Mouse (Mus musculus): Measurements from ENCODE around the gene Nav2. TPM values are rescaled to one million over a fixed set of nuclear protein-coding genes. Genes with fewer than 3 reads are reported as not detected.

Gene Nav2
- total RNA-seq, 2 experiments from 2014 or later: 26.1 to 38.7 TPM

DNA sequence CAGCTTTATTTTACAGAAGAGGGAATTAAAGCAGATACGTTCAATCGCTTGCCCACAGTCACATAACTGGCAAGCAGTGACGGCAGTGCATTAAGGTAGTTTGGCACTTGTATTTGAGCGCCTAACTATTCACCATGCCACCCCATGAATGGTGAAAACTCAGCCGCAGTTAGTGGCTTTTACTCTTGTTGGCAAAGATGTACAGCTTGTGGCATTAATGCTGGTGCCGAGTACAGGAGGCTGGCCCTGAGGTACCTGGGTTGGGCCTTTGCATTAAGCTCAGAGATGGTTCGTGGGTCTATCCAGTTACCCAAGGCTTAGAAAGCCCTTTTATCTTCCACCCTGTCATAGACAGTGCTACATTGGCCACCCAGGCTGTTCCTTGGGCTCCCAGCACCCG, 87.2 kb downstream of the Nav2 start:
- no peak for ATAC-seq (replicated peaks; ENCODE audit: poor library complexity, severe bottlenecking)

DNA sequence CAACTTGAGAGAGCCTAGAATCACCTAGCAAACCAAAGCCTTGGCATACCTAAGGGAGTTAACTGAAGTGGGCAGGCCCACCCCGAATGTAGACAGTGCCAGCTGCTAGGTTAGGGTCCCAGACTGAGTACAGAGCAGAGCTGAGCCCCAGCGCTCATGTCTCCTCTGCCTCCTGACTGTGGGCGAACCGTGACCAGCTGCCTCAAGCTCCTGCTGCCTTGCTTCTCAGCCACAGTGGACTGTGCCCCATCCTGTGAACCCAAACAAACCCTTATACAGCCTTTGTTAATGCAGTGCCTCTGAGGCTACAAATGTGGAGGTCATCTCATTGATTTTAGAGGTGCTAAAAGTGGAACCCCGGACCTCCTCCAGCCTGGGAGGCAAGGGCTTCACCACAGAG, 88.3 kb downstream of the Nav2 start:
- ATAC-seq (replicated peaks; ENCODE audit: poor library complexity, severe bottlenecking): no peak

GRCm38 (mm10) chr7:48998097-48998496, 89.6 kb downstream of the Nav2 start:
- peak; percentile 18; the same call in 1 of the 2 replicates for ATAC-seq (replicated peaks; ENCODE audit: poor library complexity, severe bottlenecking)

DNA sequence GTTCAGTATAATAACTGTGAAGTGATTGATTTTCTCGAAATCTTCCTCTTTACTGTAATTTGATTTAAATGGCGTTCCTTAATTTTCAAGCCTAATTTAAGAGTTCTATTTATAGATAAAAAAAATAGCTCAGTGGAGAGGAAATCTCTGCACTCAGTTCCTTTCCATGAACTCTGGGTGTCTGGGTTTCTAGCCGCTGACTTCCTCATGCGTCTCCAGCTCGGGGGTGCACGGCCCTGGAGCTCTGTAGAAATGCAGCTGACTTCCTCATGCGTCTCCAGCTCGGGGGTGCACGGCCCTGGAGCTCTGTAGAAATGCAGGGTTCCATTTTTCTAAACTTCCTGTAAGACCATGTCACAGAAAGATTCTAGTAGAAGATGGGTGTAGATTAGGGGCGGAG, 90.1 kb downstream of the Nav2 start:
- peak; percentile 94 for ATAC-seq (replicated peaks; ENCODE audit: poor library complexity, severe bottlenecking)

- ATAC-seq (replicated peaks; ENCODE audit: poor library complexity, severe bottlenecking): peak; percentile 47
These were observed 92.3 kb downstream of the Nav2 start for GRCm38 (mm10) chr7:49000816-49001215.

DNA sequence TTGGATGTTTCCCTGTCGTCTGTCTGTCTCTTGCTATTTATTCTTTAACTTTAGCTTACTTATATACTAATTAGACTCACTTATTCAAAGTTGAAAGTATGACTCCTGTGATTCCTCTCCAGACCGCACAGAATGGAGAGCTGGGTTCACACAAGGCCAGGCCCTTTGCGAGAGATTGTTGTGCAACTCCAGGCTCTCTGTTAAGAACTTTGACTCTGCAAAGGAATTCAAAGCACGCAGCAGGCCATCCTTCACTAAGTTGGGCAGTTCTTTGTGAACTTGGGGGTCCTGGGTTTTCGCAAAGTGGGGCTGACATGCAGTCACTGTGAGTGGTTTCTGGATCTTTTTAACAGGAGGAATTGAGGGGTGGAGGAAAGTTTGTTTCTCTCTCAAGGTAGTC, 95.9 kb downstream of the Nav2 start:
- ATAC-seq (replicated peaks; ENCODE audit: poor library complexity, severe bottlenecking): no peak

- ATAC-seq (replicated peaks; ENCODE audit: poor library complexity, severe bottlenecking): no peak
These were observed 98.4 kb downstream of the Nav2 start for GRCm38 (mm10) chr7:49006886-49007285.

- no peak for ATAC-seq (replicated peaks; ENCODE audit: poor library complexity, severe bottlenecking)
These were observed 102.2 kb downstream of the Nav2 start for GRCm38 (mm10) chr7:49010739-49011138.

DNA sequence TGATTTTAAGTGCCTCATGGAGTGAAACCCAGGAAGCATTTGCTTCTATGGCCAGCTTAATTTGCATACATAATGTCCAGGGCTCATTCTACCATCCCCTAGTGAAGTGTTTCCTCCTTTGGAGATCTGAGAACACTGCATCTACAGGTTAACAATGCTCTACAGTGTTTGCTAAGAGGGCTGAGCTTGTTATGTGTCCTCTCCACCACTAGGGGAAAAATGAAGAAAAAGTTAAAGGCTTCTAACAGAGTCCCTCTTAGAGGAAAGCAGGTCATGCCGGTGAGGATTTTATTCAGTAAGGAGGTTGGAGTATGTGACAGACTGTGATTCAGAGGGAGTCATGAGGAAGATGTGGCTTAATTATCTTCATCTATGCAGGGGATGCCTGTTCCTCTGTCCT, 103.5 kb downstream of the Nav2 start:
- no peak for ATAC-seq (replicated peaks; ENCODE audit: poor library complexity, severe bottlenecking)

- ATAC-seq (replicated peaks; ENCODE audit: poor library complexity, severe bottlenecking): no peak
These were observed 106.0 kb downstream of the Nav2 start for GRCm38 (mm10) chr7:49014480-49014879.

GRCm38 (mm10) chr7:49015297-49015696, 106.8 kb downstream of the Nav2 start:
- no peak for ATAC-seq (replicated peaks; ENCODE audit: poor library complexity, severe bottlenecking)

DNA sequence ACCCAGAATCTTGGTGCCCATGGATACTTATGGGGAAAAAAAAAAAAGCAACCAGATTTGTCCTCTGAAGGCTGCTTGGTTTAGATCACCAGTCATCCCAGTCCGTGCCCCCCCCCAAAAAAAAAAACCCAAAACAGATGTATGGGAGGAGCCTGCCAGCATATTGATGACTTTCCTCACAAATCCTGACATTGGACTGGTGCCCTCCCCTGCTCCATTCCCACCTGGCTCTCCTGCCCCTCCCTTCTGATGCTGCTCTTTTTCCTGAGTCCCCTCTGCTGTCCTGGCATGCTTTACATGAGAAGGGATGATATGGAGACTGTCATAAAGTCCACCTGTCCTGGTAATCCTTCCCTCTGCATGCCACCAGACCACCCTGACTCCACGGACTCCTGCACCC, 107.6 kb downstream of the Nav2 start:
- ATAC-seq (replicated peaks; ENCODE audit: poor library complexity, severe bottlenecking): no peak

GRCm38 (mm10) chr7:49017794-49018193, 109.3 kb downstream of the Nav2 start:
- no peak for ATAC-seq (replicated peaks; ENCODE audit: poor library complexity, severe bottlenecking)

GRCm38 (mm10) chr7:49018478-49018914, 110.0 kb downstream of the Nav2 start:
- ATAC-seq (replicated peaks; ENCODE audit: poor library complexity, severe bottlenecking): no peak

- no peak for ATAC-seq (replicated peaks; ENCODE audit: poor library complexity, severe bottlenecking)
These were observed 116.7 kb downstream of the Nav2 start for GRCm38 (mm10) chr7:49025026-49025815.

GRCm38 (mm10) chr7:49025991-49026390, 117.5 kb downstream of the Nav2 start:
- ATAC-seq (replicated peaks; ENCODE audit: poor library complexity, severe bottlenecking): no peak

GRCm38 (mm10) chr7:49026466-49026865, 118.0 kb downstream of the Nav2 start:
- no peak for ATAC-seq (replicated peaks; ENCODE audit: poor library complexity, severe bottlenecking)

DNA sequence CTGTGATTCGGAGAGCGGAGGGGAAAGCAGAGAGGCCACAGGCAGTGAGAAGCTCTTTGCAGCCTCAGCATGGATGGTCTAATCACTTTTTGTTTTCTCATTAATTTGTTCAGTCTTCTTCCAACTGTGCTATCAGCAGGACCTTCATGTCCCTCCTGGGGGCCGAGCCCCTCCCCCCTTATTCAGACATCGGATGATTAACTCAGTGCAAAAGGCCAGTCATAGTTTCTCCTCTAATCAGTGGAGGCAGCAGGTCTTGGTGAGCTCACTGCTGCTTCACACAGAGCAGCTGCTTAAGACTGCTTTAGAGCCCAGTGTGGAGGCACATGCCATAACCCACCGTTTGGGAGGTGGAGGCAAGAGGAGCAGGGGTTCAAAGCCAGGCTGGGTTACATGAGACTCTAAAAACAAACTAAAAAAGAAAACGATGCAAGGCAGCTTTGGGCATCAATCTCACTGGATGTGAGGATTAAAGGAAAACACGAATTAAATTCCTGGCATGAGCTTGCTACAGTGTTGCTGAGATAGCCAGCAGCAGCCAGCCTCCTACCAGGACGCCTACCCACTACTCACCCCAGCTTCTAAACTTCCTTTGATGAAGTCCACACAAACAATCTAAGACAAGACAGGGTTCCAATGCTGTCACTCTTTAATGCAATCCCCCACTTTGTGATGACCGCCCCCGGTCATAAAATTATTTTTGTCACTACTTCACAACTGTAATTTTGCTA, 120.9 kb downstream of the Nav2 start:
- no peak for ATAC-seq (replicated peaks; ENCODE audit: poor library complexity, severe bottlenecking)

GRCm38 (mm10) chr7:49032216-49032615, 123.7 kb downstream of the Nav2 start:
- no peak for ATAC-seq (replicated peaks; ENCODE audit: poor library complexity, severe bottlenecking)

DNA sequence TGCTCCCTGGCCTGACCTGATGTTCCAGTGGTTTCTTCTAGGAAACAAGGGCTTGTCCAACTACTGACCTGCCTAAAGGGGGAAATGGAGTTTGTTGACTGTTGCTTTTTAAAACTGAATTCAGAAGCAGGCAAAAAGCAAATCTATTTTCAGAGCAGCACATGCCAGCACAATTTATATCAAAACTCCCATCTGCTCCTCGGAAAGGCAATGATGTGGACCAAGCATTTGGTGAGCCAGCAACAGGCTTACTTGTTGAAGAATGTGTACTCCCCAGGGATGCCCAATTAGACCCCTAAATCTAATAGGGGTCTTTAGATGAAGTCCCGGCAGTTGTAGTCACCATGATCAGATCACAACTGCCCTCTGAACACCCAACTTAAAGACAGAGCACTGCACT, 125.7 kb downstream of the Nav2 start:
- no peak for ATAC-seq (replicated peaks; ENCODE audit: poor library complexity, severe bottlenecking)

- no peak for ATAC-seq (replicated peaks; ENCODE audit: poor library complexity, severe bottlenecking)
These were observed 131.6 kb downstream of the Nav2 start for GRCm38 (mm10) chr7:49040163-49040562.

All from granulocyte monocyte progenitor cell, adult 5-6 weeks (primary cell).